Mouse (Mus musculus) stomach, embryonic 15.5 days (tissue): ENCODE data around the gene Gmip. TPM values are rescaled to one million over a fixed set of nuclear protein-coding genes. Genes with fewer than 3 reads are reported as not detected.

Experiments used
- ATAC-seq: fragments of 200-750 bp; cut with Nextera tagmentation; 2 replicates; pipeline ENCODE4 v1.8.0; 2017; ENCODE audit warnings: low read depth, moderate number of reproducible peaks, moderate TSS enrichment; ENCODE audit not compliant: insufficient read depth, low FRiP score
- H3K27ac ChIP-seq: fragments of 300-500 bp; sonication (generic); 2 replicates; pipeline ENCODE4 v1.5.1; 2015; ENCODE audit warnings: mild to moderate bottlenecking, inconsistent platforms
- H3K27me3 ChIP-seq: fragments of 300-500 bp; sonication (generic); replicated peaks from 2 replicates; pipeline ENCODE4 v1.6.1; 2015; ENCODE audit warnings: inconsistent platforms
- H3K36me3 ChIP-seq: fragments of 300-500 bp; sonication (generic); 2 replicates; pipeline ENCODE4 v1.6.1; 2015; ENCODE audit warnings: inconsistent platforms
- H3K4me1 ChIP-seq: fragments of 300-500 bp; sonication (generic); 2 replicates; pipeline ENCODE4 v1.6.1; 2015; ENCODE audit warnings: inconsistent platforms
- H3K4me2 ChIP-seq: fragments of 300-500 bp; sonication (generic); 2 replicates; pipeline ENCODE4 v1.6.1; 2015; ENCODE audit warnings: mild to moderate bottlenecking, inconsistent platforms
- H3K4me3 ChIP-seq: fragments of 300-500 bp; sonication (generic); replicated peaks from 2 replicates; pipeline ENCODE4 v1.5.1; 2015; ENCODE audit warnings: inconsistent platforms
- H3K9ac ChIP-seq: fragments of 300-500 bp; sonication (generic); 2 replicates; pipeline ENCODE4 v1.6.1; 2015; ENCODE audit warnings: inconsistent platforms
- H3K9me3 ChIP-seq: fragments of 300-500 bp; sonication (generic); 2 replicates; pipeline ENCODE4 v1.6.1; 2016; ENCODE audit warnings: inconsistent platforms
- WGBS: fragments of 180-500 bp; shearing (Covaris S2); methylation state at CpG from one replicate; pipeline ENCODE4 v1.1.7; 2015; 5-methylcytosine and 5-hydroxymethylcytosine counted together
- polyA plus RNA-seq: library from polyadenylated mRNA; unstranded; fragments of >200 nt; fragmentation: Nextera tagmentation; extraction: Ambion mirVana; gene quantifications from 2 replicates; pipeline ENCODE4 v1.2.1, GENCODE M21; 2015

The Gmip gene
- 8.7 and 10.1 TPM in 2 replicates for polyA plus RNA-seq

- Histone ChIP-seq H3K9ac (peak within 1 kb of the TSS; percentile 24), H3K27ac (peak within 1 kb of the TSS; percentile 36), H3K9me3 (no peaks in the 10 kb centered on the region), H3K4me3 (peak within 1 kb of the TSS; percentile 56), H3K36me3 (peaks cover 39% of the 10 kb centered on the region), H3K4me1 (peaks cover 7% of the 10 kb centered on the region; the same call in 1 of the 2 replicates), H3K4me2 (peak within 1 kb of the TSS; percentile 83), H3K27me3 (no peaks in the 10 kb centered on the region)
- 8% methylated on average over 18 of the region's 28 CpGs for WGBS
- ATAC-seq: peak; percentile 79; the same call in 1 of the 2 replicates
Observed at GRCm38 (mm10) chr8:69808094-69808863, at the start of gene Gmip. Gmip (plus strand) TSS chr8:69808679.

GRCm38 (mm10) chr8:69761814-69762445 lies 46.5 kb upstream of the Gmip start:
- Histone ChIP-seq H3K9me3 (no peaks in the 10 kb centered on the region), H3K4me1 (no peaks in the 10 kb centered on the region), H3K4me2 (no peak overlapping the region), H3K27me3 (no peaks in the 10 kb centered on the region), H3K36me3 (peaks cover 48% of the 10 kb centered on the region), H3K9ac (no peak overlapping the region), H3K27ac (no peak overlapping the region), H3K4me3 (no peak overlapping the region)
- 92% methylated on average over 4 of the region's 4 CpGs for WGBS
- no peak for ATAC-seq

GRCm38 (mm10) chr8:69771221-69771620 lies 37.3 kb upstream of the Gmip start:
- H3K27ac ChIP-seq: no peak overlapping the region
- H3K9ac ChIP-seq: no peak overlapping the region
- H3K4me3 ChIP-seq: no peak overlapping the region
- 78% methylated on average over 9 of the region's 9 CpGs for WGBS
- no peak overlapping the region for H3K4me2 ChIP-seq
- H3K4me1 ChIP-seq: peaks cover 8% of the 10 kb centered on the region; the same call in 1 of the 2 replicates
- H3K27me3 ChIP-seq: no peaks in the 10 kb centered on the region
- H3K36me3 ChIP-seq: peaks cover 26% of the 10 kb centered on the region
- ATAC-seq: no peak
- no peaks in the 10 kb centered on the region for H3K9me3 ChIP-seq

- WGBS: 68% methylated on average over 2 of the region's 2 CpGs
- no peak overlapping the region for H3K4me2 ChIP-seq
- no peak overlapping the region for H3K9ac ChIP-seq
- no peak for ATAC-seq
- H3K4me1 ChIP-seq: peaks cover 8% of the 10 kb centered on the region; the same call in 1 of the 2 replicates
- H3K4me3 ChIP-seq: no peak overlapping the region
- no peak overlapping the region for H3K27ac ChIP-seq
- no peaks in the 10 kb centered on the region for H3K27me3 ChIP-seq
- peaks cover 19% of the 10 kb centered on the region for H3K36me3 ChIP-seq
- no peaks in the 10 kb centered on the region for H3K9me3 ChIP-seq
Observed at GRCm38 (mm10) chr8:69772106-69772505, 36.4 kb upstream of the Gmip start.

GRCm38 (mm10) chr8:69774503-69775148 lies 33.9 kb upstream of the Gmip start, which contains the start of gene Gm20422:
Gm20422 (minus strand) TSS chr8:69774886.
- Histone ChIP-seq H3K27me3 (no peaks in the 10 kb centered on the region), H3K4me1 (peaks cover 8% of the 10 kb centered on the region; the same call in 1 of the 2 replicates), H3K4me3 (peak within 1 kb of the TSS; percentile 93), H3K36me3 (no peaks in the 10 kb centered on the region), H3K4me2 (peak within 1 kb of the TSS; percentile 65), H3K27ac (peak within 1 kb of the TSS; percentile 100), H3K9ac (peak within 1 kb of the TSS; percentile 100), H3K9me3 (no peaks in the 10 kb centered on the region)
- ATAC-seq: peak; percentile 99
- under 1% methylated on average over 41 of the region's 41 CpGs for WGBS

GRCm38 (mm10) chr8:69775149-69775534 lies 33.3 kb upstream of the Gmip start:
- Histone ChIP-seq H3K36me3 (no peaks in the 10 kb centered on the region), H3K9me3 (no peaks in the 10 kb centered on the region), H3K27me3 (no peaks in the 10 kb centered on the region), H3K4me3 (peak overlapping the region; percentile 93), H3K27ac (peak overlapping the region; percentile 100; the same call in 1 of the 2 replicates), H3K4me1 (peaks cover 8% of the 10 kb centered on the region; the same call in 1 of the 2 replicates), H3K4me2 (peak overlapping the region; percentile 49), H3K9ac (no peak overlapping the region)
- 50% methylated on average over 2 of the region's 2 CpGs for WGBS
- ATAC-seq: no peak

GRCm38 (mm10) chr8:69777111-69777510 lies 31.4 kb upstream of the Gmip start:
- Histone ChIP-seq H3K4me3 (no peak overlapping the region), H3K9me3 (no peaks in the 10 kb centered on the region), H3K9ac (no peak overlapping the region), H3K36me3 (no peaks in the 10 kb centered on the region), H3K27ac (no peak overlapping the region), H3K27me3 (no peaks in the 10 kb centered on the region), H3K4me2 (no peak overlapping the region), H3K4me1 (peaks cover 8% of the 10 kb centered on the region; the same call in 1 of the 2 replicates)
- WGBS: 63% methylated on average over 10 of the region's 12 CpGs
- ATAC-seq: no peak

GRCm38 (mm10) chr8:69789105-69789504 lies 19.4 kb upstream of the Gmip start:
- ATAC-seq: no peak
- no peak overlapping the region for H3K9ac ChIP-seq
- no peak overlapping the region for H3K27ac ChIP-seq
- no peaks in the 10 kb centered on the region for H3K27me3 ChIP-seq
- H3K9me3 ChIP-seq: no peaks in the 10 kb centered on the region
- no peak overlapping the region for H3K4me2 ChIP-seq
- H3K4me3 ChIP-seq: no peak overlapping the region
- WGBS: 83% methylated on average over 5 of the region's 5 CpGs
- H3K4me1 ChIP-seq: peaks cover 16% of the 10 kb centered on the region
- peaks cover 1% of the 10 kb centered on the region for H3K36me3 ChIP-seq

GRCm38 (mm10) chr8:69789731-69790130 lies 18.7 kb upstream of the Gmip start:
- no peaks in the 10 kb centered on the region for H3K9me3 ChIP-seq
- H3K4me2 ChIP-seq: peak overlapping the region; percentile 64; the same call in 1 of the 2 replicates
- H3K4me3 ChIP-seq: peak overlapping the region; percentile 87
- ATAC-seq: no peak
- no peak overlapping the region for H3K27ac ChIP-seq
- WGBS: 70% methylated on average over 5 of the region's 5 CpGs
- H3K36me3 ChIP-seq: peaks cover 7% of the 10 kb centered on the region
- H3K4me1 ChIP-seq: peaks cover 16% of the 10 kb centered on the region
- H3K9ac ChIP-seq: no peak overlapping the region
- H3K27me3 ChIP-seq: no peaks in the 10 kb centered on the region

GRCm38 (mm10) chr8:69790364-69790763 lies 18.1 kb upstream of the Gmip start:
- no peak for ATAC-seq

GRCm38 (mm10) chr8:69790773-69791367 lies 17.6 kb upstream of the Gmip start, which contains the start of the genes Atp13a1 and Zfp866:
Atp13a1 (plus strand) TSS chr8:69791163.
Zfp866 (minus strand) TSS chr8:69791178.
- peak; percentile 93 for ATAC-seq
- WGBS: under 1% methylated on average over 38 of the region's 38 CpGs
- peaks cover 16% of the 10 kb centered on the region for H3K4me1 ChIP-seq
- peaks cover 17% of the 10 kb centered on the region for H3K36me3 ChIP-seq
- peak within 1 kb of the TSS; percentile 83 for H3K9ac ChIP-seq
- H3K9me3 ChIP-seq: no peaks in the 10 kb centered on the region
- peak within 1 kb of the TSS; percentile 87 for H3K4me3 ChIP-seq
- H3K4me2 ChIP-seq: peak within 1 kb of the TSS; percentile 64
- H3K27me3 ChIP-seq: no peaks in the 10 kb centered on the region
- peak within 1 kb of the TSS; percentile 89 for H3K27ac ChIP-seq

More at GRCm38 (mm10) chr8:69790364-69790763, 18.1 kb upstream of the Gmip start:
- H3K9me3 ChIP-seq: no peaks in the 10 kb centered on the region
- peaks cover 12% of the 10 kb centered on the region for H3K36me3 ChIP-seq
- 28% methylated on average over 11 of the region's 11 CpGs for WGBS
- H3K27ac ChIP-seq: peak overlapping the region; percentile 89
- H3K4me3 ChIP-seq: peak overlapping the region; percentile 87
- H3K4me1 ChIP-seq: peaks cover 16% of the 10 kb centered on the region
- H3K9ac ChIP-seq: peak overlapping the region; percentile 83; the same call in 1 of the 2 replicates
- H3K4me2 ChIP-seq: peak overlapping the region; percentile 64
- no peaks in the 10 kb centered on the region for H3K27me3 ChIP-seq
